Mouse (Mus musculus) stomach, postnatal 0 days (tissue): Measurements from ENCODE around the gene Trak2.

ENCODE experiments used
- CTCF ChIP-seq: IDR thresholded peaks from 2 replicates; pipeline ENCODE4 v1.5.1; 2016; ENCODE audit warnings: antibody characterized with exemption, low read depth, mild to moderate bottlenecking, moderate library complexity
- EP300 ChIP-seq: optimal IDR thresholded peaks from 2 replicates; pipeline ENCODE3; 2016; ENCODE audit warnings: antibody characterized with exemption

DNA sequence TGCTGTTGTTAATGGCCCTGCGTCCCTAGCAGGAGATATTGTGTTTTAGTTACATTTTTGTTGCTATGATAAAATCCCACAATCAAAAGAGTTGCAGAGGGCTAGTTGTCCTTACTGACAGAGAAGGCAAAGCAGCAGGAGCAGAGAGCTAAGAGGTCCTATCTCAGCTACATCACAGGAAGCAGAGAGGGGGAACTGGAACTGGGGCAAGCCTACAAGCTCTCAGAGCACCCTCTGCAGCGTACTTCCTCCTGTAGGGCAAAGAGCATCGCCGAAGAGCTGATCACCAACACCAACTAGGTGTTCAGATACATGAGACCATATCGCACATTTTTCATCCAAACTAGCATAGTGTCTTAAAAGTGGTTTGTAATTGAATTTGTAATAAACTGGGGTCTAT, 22.1 kb upstream of the Trak2 start:
- TF ChIP-seq CTCF (no peak), EP300 (no peak)
